Mouse (Mus musculus) cortical plate, adult 2 months (tissue): Measurements from ENCODE around the gene L2hgdh.

ENCODE experiments used
- CTCF ChIP-seq: fragments of 200-500 bp; IDR thresholded peaks from 2 replicates; pipeline ENCODE4 v1.5.1; 2011; ENCODE audit warnings: mild to moderate bottlenecking, control low read depth, low read length; ENCODE audit not compliant: insufficient read depth; ENCODE audit errors: extremely low read depth
- POLR2A ChIP-seq: fragments of 200-500 bp; IDR thresholded peaks from 2 replicates; pipeline ENCODE4 v1.6.1; 2011; ENCODE audit warnings: mild to moderate bottlenecking, low read length, control low read depth; ENCODE audit not compliant: insufficient read depth; ENCODE audit errors: extremely low read depth

GRCm38 (mm10) chr12:69642877-69643276, 81.8 kb downstream of the L2hgdh start:
- no peak for TF ChIP-seq CTCF
- TF ChIP-seq POLR2A = no peak
